Mouse (Mus musculus) hindbrain, embryonic 11.5 days (tissue): ENCODE measurements at regions not wholly inside any gene's neighbourhood (a gene's known extent, or its start where the extent isn't known, plus 50 kb on each side); places are given as distances from the start of the nearest gene placed in this dataset.

Source experiments
- ATAC-seq: fragments of 200-750 bp; cut with Nextera tagmentation; 2 replicates; pipeline ENCODE4 v1.8.0; 2017; ENCODE audit warnings: mild to moderate bottlenecking, moderate TSS enrichment, moderate library complexity; ENCODE audit not compliant: low FRiP score
- DNase-seq: peaks from one replicate; pipeline ENCODE4 v3.0.0-alpha.2; 2015; ENCODE audit warnings: low spot score
- H3K27ac ChIP-seq: fragments of 300-500 bp; sonication (generic); 2 replicates; pipeline ENCODE4 v1.5.1; 2014; ENCODE audit warnings: mild to moderate bottlenecking, low read depth, low read length
- H3K27me3 ChIP-seq: fragments of 300-500 bp; sonication (generic); 2 replicates; pipeline ENCODE4 v1.6.1; 2014; ENCODE audit warnings: mild to moderate bottlenecking, low read length, moderate library complexity, mixed read lengths; ENCODE audit not compliant: control insufficient read depth, insufficient read depth
- H3K36me3 ChIP-seq: fragments of 300-500 bp; sonication (generic); 2 replicates; pipeline ENCODE4 v1.6.1; 2014; ENCODE audit warnings: mild to moderate bottlenecking, low read length, moderate library complexity, mixed read lengths; ENCODE audit not compliant: control insufficient read depth, insufficient read depth
- H3K4me1 ChIP-seq: fragments of 300-500 bp; sonication (generic); replicated peaks from 2 replicates; pipeline ENCODE4 v1.6.1; 2014; ENCODE audit warnings: low read length, mixed read lengths; ENCODE audit not compliant: control insufficient read depth, insufficient read depth
- H3K4me2 ChIP-seq: fragments of 300-500 bp; sonication (generic); replicated peaks from 2 replicates; pipeline ENCODE4 v1.6.1; 2014; ENCODE audit warnings: mild to moderate bottlenecking, low read depth, low read length
- H3K4me3 ChIP-seq: fragments of 300-500 bp; sonication (generic); 2 replicates; pipeline ENCODE4 v1.5.1; 2014; ENCODE audit warnings: low read depth, low read length
- H3K9ac ChIP-seq: fragments of 300-500 bp; sonication (generic); 2 replicates; pipeline ENCODE4 v1.6.1; 2014; ENCODE audit warnings: low read depth, low read length
- H3K9me3 ChIP-seq: fragments of 300-500 bp; sonication (generic); 2 replicates; pipeline ENCODE4 v1.6.1; 2016; ENCODE audit warnings: low read length; ENCODE audit not compliant: control insufficient read depth
- WGBS: fragments of 180-500 bp; shearing (Covaris S2); extraction: QIAGEN DNeasy Blood & Tissue Kit; methylation state at CpG from one replicate; pipeline ENCODE4 v1.1.7; 2014; 5-methylcytosine and 5-hydroxymethylcytosine counted together

- no peak overlapping the region for H3K4me3 ChIP-seq
- H3K9ac ChIP-seq, result no peak overlapping the region
- DNase-seq (no peak), ATAC-seq (no peak)
- no peaks in the 10 kb centered on the region for H3K36me3 ChIP-seq
- no peaks in the 10 kb centered on the region for H3K27me3 ChIP-seq
- no peak overlapping the region for H3K27ac ChIP-seq
- no peaks in the 10 kb centered on the region for H3K9me3 ChIP-seq
- H3K4me2 ChIP-seq, result no peak overlapping the region
- no peaks in the 10 kb centered on the region for H3K4me1 ChIP-seq
- WGBS, result 84% methylated on average over 4 of the region's 4 CpGs
These were observed 192.6 kb upstream of the Cnr1 start for GRCm38 (mm10) chr4:33731837-33732236.

GRCm38 (mm10) chr4:33734923-33735322 is 189.5 kb upstream of the Cnr1 start:
- DNase-seq, result peak; percentile 19
- H3K9ac ChIP-seq, result no peak overlapping the region
- no peak overlapping the region for H3K27ac ChIP-seq
- WGBS, result 34% methylated on average over 8 of the region's 8 CpGs
- ATAC-seq, result no peak
- no peaks in the 10 kb centered on the region for H3K4me1 ChIP-seq
- no peaks in the 10 kb centered on the region for H3K27me3 ChIP-seq
- no peaks in the 10 kb centered on the region for H3K36me3 ChIP-seq
- H3K9me3 ChIP-seq, result no peaks in the 10 kb centered on the region
- H3K4me3 ChIP-seq, result no peak overlapping the region
- no peak overlapping the region for H3K4me2 ChIP-seq

GRCm38 (mm10) chr4:33735442-33735966 is 188.9 kb upstream of the Cnr1 start:
- H3K4me1 ChIP-seq, result no peaks in the 10 kb centered on the region
- 53% methylated on average over 3 of the region's 3 CpGs for WGBS
- no peak overlapping the region for H3K4me2 ChIP-seq
- no peak overlapping the region for H3K9ac ChIP-seq
- H3K27me3 ChIP-seq, result no peaks in the 10 kb centered on the region
- no peaks in the 10 kb centered on the region for H3K36me3 ChIP-seq
- H3K4me3 ChIP-seq, result no peak overlapping the region
- H3K9me3 ChIP-seq, result no peaks in the 10 kb centered on the region
- DNase-seq (no peak), ATAC-seq (no peak)
- H3K27ac ChIP-seq, result no peak overlapping the region

- ATAC-seq, result no peak
- Histone ChIP-seq H3K4me3 (no peak overlapping the region), H3K9me3 (no peaks in the 10 kb centered on the region), H3K27ac (no peak overlapping the region), H3K9ac (no peak overlapping the region), H3K27me3 (no peaks in the 10 kb centered on the region), H3K36me3 (no peaks in the 10 kb centered on the region), H3K4me2 (no peak overlapping the region), H3K4me1 (no peaks in the 10 kb centered on the region)
- no peak for DNase-seq
- WGBS, result 85% methylated on average over 9 of the region's 9 CpGs
These were observed 188.2 kb upstream of the Cnr1 start for GRCm38 (mm10) chr4:33736061-33736701.

GRCm38 (mm10) chr4:33737337-33737736 is 187.1 kb upstream of the Cnr1 start:
- H3K4me2 ChIP-seq, result no peak overlapping the region
- no peak overlapping the region for H3K4me3 ChIP-seq
- H3K36me3 ChIP-seq, result no peaks in the 10 kb centered on the region
- no peak for ATAC-seq
- no peaks in the 10 kb centered on the region for H3K27me3 ChIP-seq
- no peaks in the 10 kb centered on the region for H3K4me1 ChIP-seq
- DNase-seq, result no peak
- no peak overlapping the region for H3K27ac ChIP-seq
- H3K9me3 ChIP-seq, result no peaks in the 10 kb centered on the region
- no peak overlapping the region for H3K9ac ChIP-seq
- WGBS, result 77% methylated on average over 1 of the region's 1 CpGs

GRCm38 (mm10) chr4:33737859-33738417 is 186.5 kb upstream of the Cnr1 start:
- H3K27ac ChIP-seq, result no peak overlapping the region

GRCm38 (mm10) chr4:33739211-33739904 is 185.0 kb upstream of the Cnr1 start:
- no peak overlapping the region for H3K27ac ChIP-seq
- no peak overlapping the region for H3K4me3 ChIP-seq
- no peak for DNase-seq
- WGBS, result 74% methylated on average over 8 of the region's 8 CpGs
- H3K4me2 ChIP-seq, result no peak overlapping the region
- H3K9ac ChIP-seq, result no peak overlapping the region
- no peaks in the 10 kb centered on the region for H3K9me3 ChIP-seq
- H3K4me1 ChIP-seq, result no peaks in the 10 kb centered on the region
- no peaks in the 10 kb centered on the region for H3K36me3 ChIP-seq
- no peaks in the 10 kb centered on the region for H3K27me3 ChIP-seq
- ATAC-seq, result no peak

More at GRCm38 (mm10) chr4:33737859-33738417, 186.5 kb upstream of the Cnr1 start:
- WGBS, result 75% methylated on average over 8 of the region's 8 CpGs
- H3K4me2 ChIP-seq, result no peak overlapping the region
- ATAC-seq (no peak), DNase-seq (no peak)
- H3K4me3 ChIP-seq, result no peak overlapping the region
- H3K9me3 ChIP-seq, result no peaks in the 10 kb centered on the region
- no peak overlapping the region for H3K9ac ChIP-seq
- H3K27me3 ChIP-seq, result no peaks in the 10 kb centered on the region
- H3K4me1 ChIP-seq, result no peaks in the 10 kb centered on the region
- H3K36me3 ChIP-seq, result no peaks in the 10 kb centered on the region

- no peaks in the 10 kb centered on the region for H3K9me3 ChIP-seq
- H3K4me3 ChIP-seq, result no peak overlapping the region
- H3K27ac ChIP-seq, result no peak overlapping the region
- no peak overlapping the region for H3K4me2 ChIP-seq
- DNase-seq (no peak), ATAC-seq (no peak)
- no peaks in the 10 kb centered on the region for H3K36me3 ChIP-seq
- 89% methylated on average over 12 of the region's 12 CpGs for WGBS
- no peaks in the 10 kb centered on the region for H3K27me3 ChIP-seq
- no peaks in the 10 kb centered on the region for H3K4me1 ChIP-seq
- H3K9ac ChIP-seq, result no peak overlapping the region
These were observed 183.4 kb upstream of the Cnr1 start for GRCm38 (mm10) chr4:33740982-33741381.

GRCm38 (mm10) chr4:33745180-33745579 is 179.2 kb upstream of the Cnr1 start:
- Histone ChIP-seq H3K27me3 (no peaks in the 10 kb centered on the region), H3K4me2 (no peak overlapping the region), H3K27ac (no peak overlapping the region), H3K36me3 (no peaks in the 10 kb centered on the region), H3K4me1 (no peaks in the 10 kb centered on the region), H3K4me3 (no peak overlapping the region), H3K9ac (no peak overlapping the region), H3K9me3 (no peaks in the 10 kb centered on the region)
- ATAC-seq, result no peak
- no peak for DNase-seq
- 91% methylated on average over 3 of the region's 3 CpGs for WGBS
